Mouse (Mus musculus) cortical plate, adult 2 months (tissue): ENCODE results near the gene Cyp27b1.

Source experiments
- CTCF ChIP-seq: fragments of 200-500 bp; IDR thresholded peaks from 2 replicates; pipeline ENCODE4 v1.5.1; 2011; ENCODE audit warnings: mild to moderate bottlenecking, control low read depth, low read length; ENCODE audit not compliant: insufficient read depth; ENCODE audit errors: extremely low read depth
- POLR2A ChIP-seq: fragments of 200-500 bp; IDR thresholded peaks from 2 replicates; pipeline ENCODE4 v1.6.1; 2011; ENCODE audit warnings: mild to moderate bottlenecking, low read length, control low read depth; ENCODE audit not compliant: insufficient read depth; ENCODE audit errors: extremely low read depth

DNA sequence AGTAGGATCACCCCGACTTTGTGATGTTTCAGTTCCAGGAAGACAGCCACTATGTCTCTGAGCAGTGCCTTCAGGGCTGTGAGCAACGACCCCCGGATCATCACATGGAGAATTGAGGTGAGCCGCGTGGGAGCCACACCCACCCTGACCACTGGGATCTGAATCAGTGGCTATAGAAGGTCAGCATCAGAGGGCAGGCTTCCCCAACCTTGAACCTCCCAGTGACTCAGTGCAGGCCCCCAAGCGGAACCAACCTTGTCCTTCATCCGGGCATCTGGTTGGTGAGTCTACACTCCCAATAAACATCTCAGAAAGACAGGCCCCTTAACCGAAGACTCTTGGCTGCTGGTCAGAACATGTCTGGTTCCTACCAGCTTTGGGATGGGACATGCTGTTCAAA lies 44.7 kb upstream of the Cyp27b1 start:
- TF ChIP-seq POLR2A = no peak
- TF ChIP-seq CTCF = no peak
